Mouse (Mus musculus) layer of hippocampus, adult 11-12 months (tissue): ENCODE measurements at regions not wholly inside any gene's neighbourhood (a gene's known extent, or its start where the extent isn't known, plus 50 kb on each side); places are given as distances from the start of the nearest gene placed in this dataset.

Experiments
- DNase-seq: peaks from one replicate; pipeline ENCODE4 v3.0.0; 2022; ENCODE audit warnings: low spot score

DNA sequence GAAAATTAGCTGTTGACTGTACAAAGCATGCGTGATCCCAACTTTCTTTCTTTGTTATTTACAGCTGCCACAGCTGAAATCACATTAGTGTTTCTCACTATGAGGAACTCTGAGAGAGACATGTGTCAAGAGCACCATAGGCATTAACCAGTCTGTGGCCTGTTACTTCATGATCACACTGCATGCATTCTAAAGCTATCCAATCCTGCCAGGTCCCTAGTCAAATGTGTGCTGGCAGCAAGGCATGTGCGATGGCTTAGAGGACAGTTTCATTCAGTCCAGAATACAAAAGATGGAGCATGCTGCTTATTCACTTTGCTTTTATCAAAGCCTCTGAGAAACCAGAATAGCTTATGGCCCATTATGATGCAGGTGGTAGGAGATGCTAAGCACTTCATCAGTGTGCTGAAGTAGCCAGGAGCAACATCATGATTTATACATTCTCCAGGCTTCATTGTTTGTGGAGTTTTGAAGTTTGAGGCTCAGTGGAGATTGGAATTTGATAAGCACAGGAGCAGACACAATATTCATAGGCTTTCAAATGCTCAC is 882.9 kb upstream of the Lrrn3 start:
- DNase-seq: no peak

DNA sequence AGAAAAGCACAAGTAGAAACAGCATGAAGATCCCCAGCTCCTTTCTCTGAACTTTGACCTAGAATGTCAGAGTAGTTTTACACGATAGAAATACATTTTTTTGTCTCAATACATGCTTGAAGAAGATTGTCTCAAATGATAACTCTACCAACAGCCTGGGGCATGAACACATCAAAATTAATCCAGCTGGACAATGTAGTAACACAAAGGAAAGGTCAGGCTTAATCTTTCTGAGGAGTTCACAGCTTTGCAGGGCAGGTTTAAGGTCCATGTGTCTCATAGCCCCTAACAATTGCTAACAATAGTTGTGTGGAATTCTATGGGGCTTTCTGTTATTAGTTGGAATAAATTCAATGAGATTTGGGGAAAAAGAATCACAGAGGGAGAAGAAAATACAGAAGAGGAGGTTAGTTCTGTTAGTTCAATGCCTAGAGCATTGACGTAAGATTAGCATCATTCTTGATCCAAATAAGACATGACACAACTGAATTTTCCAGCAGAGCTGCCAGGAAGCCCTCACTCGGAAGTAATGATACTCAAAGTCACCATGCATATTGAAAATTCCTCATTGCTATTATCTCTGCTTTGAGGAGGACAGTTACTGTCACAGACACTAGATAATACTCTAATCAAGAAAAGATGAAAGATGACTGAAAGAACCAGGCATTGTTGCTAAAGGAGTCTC is 852.9 kb upstream of the Lrrn3 start:
- no peak for DNase-seq

DNA sequence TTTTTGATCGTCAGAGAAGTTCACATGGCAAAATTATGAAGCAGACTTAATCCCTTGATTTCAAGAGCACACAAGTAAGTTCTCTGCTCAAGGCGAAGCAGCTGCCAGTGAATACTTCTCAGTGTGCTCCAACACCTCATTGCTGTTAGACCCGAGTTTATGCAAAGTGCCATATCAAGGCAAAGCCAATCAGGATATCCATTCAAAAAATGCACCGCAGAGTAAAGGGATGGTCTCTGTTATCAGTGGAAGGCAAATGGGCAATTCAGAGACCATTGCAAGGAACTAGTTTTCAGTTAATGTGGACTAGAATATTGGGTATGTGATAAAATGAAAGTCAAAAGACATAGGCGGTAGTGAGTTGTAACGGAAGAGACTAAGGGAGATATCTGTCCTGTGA is 820.2 kb upstream of the Lrrn3 start:
- no peak for DNase-seq

DNA sequence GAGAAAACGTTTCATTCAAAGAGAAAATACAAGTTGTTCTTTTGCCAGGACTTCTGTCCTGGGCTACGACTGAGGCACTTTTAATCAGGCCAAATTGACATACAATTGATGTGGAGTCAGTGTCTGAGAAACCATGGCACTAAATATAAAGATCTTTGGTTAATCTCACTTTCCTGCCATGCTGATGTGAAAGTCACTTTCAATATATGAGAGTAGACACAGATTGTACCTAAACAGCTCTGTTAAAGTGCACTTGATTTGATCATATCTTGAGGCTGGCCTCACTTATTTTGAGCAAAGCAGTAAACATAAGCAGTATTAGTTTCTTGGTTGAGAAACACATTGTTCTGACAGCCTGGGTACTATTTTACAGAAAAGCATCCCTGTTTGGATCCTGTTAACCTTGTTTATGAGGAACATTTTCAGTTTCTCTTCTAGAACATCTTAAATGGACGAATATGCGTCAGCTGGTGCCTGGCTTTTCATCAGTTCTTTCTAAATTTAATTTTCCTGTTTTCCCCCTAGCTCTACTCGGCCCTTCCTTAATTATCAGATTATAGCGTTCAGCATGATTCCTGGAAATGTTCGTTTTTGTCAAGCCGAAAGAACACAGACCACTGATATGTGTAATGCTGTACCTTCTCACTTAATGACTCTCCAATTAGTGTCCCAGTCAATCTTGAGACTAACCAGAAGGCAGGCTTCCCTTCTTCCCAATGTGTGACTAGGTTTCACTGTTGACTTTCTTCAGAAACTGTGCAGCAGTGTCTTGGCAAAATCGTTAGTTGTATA is 791.2 kb upstream of the Lrrn3 start:
- DNase-seq: no peak

DNA sequence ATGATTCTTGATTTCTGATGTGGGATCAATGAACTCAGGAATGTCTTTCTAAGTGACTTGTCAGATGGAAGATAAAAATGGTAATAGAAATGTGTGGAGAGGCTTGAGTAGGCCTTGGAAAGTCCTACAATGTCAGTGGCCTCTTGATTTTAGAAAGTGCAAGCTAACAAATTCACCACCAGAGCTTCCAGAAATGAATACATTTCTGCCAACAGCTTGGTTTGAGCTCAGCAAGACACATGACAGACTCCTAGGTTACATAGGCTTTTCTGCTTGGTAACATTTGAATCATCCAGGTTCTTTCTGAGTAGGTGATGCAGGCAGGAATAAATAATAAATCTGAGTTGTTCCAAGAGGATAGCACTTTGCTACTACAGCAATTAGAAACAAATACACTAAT is 764.2 kb upstream of the Lrrn3 start:
- DNase-seq: no peak

DNA sequence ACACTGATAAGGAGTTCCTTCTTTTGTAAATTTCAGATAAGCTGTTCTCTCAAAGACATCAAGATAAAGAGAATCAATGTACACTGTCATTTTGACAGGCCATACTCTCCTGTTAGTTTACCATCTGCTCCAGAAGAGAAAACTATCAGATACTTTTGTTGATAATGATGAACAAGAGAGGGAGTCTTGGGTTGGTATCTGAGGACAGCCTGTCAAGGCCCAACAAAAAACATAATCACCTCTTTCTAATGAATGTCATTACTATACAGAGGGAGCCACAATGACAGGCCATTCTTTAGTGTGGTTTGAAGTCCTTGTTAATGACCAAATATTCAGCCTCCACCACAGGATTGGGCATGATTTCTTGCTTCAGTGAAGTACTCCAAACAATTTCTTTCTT is 743.0 kb upstream of the Lrrn3 start:
- DNase-seq: no peak

DNA sequence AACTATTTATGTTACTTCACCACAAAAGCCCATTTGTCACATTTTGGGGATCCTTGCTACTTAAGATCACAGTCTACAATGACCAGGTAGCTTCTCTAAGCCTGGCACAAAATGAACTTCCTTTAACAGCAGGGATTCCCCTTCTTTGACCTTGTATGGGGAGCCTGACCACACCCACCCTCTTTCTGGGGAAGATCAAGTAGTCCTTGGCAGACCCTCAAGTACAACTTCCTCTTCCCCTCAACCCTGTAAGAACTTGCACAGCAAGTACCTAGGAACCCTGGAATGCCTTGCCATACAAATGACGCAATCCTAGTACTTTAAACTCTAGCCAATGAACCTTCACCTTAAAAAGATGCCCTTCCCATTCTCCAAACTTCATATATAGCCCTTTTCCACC is 695.4 kb upstream of the Lrrn3 start:
- DNase-seq: no peak

DNA sequence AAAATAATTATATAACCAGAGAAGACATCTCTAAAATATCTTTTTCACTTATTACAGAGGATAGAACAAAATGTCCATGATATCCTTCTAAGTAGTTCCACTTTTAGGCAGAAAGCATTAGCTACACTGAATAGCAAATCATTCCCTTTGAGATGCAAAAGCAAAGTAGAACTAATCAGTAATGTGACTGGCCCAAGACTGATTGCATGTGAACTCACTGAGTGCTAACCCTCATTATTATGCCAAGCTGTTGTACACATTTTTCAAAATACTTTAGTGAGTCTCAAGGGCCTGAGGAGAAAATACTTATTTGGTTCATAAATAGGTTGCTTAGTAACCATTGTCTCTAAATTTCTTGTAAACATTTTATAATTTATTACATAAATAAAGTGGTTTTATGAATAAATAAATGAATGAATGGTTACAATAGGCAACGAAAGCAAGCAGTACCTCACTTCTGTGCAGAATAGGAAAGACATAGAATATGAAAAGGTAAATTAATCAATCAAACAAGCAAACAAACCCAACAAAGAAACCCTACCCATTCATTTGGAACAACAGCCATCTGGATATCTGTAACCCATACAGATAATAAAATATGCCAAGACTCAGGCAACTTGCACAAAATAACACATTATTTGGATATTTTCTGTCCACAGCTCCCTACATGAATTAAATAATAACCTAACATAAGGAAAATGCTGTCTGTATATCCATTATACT is 693.9 kb upstream of the Lrrn3 start:
- no peak for DNase-seq

DNA sequence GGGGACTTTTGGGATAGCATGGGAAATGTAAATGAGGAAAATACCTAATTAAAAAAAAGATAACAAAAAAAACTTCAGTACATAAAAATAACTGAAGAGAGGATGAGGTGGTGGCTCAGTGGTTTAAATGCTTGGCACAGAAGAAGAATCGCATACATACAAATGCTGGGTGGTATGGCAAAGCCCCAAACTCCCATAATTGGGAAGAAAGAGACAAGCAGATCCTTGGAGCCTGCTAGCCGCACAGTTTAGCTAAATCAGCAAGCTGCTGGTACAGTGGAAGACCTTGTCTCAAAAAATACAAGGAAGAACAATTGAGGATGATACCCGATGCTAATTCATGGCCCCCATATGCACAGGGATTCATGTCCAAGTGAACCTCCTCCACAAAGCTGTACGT is 661.7 kb upstream of the Lrrn3 start:
- DNase-seq: no peak

DNA sequence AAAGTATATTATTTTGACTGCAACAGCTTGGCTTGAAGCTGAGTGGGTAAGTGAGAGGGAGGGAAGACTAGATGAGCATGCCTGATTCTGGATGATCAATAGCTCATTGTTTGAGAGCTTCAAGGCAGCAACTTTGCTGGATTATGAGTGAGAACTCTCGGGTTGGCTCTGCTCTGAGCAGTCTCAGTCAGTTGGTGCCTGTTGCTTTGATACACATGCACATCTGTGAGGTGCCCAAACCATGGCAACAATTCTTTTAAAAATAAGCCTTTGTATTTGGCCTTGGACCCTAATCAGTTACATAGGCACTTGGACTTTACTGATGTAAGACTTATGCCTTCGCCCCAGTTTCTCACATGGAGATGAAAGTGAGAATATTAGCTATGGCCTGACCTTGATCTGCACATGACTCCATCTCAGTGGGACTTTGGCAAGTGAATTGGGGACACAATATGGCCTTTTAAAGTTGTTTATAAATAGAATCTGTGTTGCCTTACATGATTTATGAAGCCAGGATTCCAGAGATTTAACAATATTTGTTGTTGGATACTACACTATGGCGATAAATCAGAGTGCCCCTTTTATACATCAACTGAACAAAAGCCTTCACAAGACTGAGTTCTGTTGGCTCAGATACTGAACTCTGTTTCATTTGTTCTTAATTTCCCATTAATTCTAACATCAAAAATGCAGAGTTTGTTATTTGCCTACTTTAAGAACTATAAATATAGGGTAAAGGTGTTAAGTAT is 652.6 kb upstream of the Lrrn3 start:
- no peak for DNase-seq

DNA sequence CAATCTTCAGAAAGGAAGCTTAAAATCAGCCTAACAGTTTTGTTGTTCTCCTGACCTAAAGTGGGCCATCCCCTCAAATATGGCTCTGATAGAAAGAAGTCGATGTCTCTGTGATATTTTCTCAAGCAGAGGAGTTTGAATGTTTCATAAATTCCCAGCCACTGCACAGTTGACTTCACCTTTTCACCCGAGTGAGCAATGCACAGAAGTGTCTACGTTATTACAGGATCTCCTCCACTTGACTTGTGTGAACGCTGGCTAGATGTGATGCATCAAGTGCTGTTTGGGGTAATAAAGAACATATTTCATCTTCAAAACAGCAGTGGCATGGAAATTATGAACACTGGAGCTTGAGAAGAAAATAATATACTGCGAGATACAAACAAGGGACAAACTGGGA is 651.9 kb upstream of the Lrrn3 start:
- no peak for DNase-seq

DNA sequence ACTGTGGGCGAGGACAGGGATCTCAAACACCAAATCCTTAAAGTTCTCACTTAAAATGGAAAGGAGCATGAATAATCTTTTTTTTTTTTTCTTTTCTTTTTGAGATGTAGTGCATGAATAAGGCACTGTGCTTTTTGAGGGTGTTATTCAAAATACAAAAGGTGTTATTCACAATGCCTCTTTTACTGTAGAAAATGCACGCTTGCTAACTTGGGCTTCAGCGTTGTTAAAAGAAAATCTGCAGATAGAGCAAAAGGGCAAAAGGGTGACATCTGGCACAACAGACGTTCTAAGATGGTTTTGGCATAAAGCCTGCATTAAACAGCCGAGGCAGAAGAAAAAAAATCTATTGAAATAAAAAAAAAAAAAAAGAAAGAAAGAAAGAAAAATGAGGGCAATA is 651.5 kb upstream of the Lrrn3 start:
- peak; percentile 9 for DNase-seq

DNA sequence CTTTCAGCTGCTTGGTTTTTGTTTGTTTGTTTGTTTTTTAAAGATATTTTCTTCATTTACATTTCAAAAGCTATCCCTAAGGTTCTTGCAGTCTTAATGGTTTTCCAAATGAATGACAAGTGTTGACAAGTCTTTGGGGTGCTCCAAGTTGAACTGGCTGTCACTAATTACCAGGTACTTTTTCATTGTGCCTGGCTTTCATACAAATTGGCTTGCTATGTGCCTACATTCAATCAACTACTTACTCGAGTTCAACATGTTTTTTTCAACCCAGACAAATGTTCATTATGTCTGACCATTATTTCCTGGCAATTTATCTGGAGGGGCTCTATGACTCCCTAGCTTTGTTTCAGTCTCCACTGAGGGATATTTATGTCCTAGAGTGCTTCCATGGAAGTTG is 614.0 kb upstream of the Lrrn3 start:
- DNase-seq: no peak

DNA sequence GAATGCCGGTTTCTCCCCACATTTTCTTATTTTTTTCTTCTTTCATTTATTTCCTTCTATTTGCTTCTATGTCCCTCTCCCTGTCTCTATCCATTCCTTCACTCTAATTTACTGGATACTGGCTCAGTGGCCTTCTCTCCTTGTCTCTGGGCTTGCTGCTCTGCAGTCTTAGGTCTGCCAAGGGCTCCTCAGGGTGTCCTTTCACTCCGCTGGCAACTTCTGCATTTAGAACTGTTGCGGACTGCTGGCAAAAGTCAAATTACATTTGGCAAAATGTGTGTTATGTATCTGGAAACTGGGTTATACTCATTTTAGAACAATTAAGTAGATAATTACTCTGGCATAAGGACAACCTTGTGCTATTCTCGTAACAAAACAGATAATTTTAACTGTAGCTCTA is 584.2 kb upstream of the Lrrn3 start:
- DNase-seq: no peak

DNA sequence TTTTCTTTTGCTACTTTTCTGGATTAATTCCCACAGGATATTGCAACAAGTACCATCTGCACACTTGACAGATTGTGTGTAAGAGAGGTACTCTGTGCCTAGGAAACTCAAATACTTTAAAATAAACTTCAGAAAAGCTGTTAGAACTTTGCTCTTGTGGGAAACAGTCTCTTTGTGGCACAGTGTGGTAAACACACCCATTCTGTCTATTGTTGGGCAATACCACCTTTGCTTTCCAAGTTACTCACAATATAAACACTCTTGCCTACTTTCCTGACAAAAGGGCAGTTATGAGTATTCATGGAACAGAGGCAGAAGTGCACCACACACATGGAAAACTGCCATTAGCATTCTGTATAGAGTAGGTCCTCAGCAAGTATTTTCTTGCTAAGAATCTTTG is 577.5 kb upstream of the Lrrn3 start:
- no peak for DNase-seq

DNA sequence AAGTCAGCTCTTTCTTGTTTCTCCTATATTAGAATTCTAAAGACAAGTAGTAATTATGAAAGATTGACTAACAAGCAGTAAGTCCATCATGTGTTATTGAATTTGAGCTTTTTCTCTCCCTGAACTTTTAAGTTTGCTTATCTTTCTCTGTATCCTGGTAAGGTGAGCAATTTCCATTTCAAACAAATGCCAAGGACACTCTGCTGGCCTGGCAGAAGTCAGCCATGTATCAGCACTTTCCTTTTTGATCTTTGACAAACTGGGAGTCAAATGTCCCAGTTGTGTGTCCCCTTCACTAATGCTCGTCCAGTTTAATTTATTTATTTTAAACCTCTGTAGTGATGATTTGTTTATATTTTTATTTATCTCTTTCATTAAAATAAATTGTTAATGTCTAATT is 562.8 kb upstream of the Lrrn3 start:
- no peak for DNase-seq

DNA sequence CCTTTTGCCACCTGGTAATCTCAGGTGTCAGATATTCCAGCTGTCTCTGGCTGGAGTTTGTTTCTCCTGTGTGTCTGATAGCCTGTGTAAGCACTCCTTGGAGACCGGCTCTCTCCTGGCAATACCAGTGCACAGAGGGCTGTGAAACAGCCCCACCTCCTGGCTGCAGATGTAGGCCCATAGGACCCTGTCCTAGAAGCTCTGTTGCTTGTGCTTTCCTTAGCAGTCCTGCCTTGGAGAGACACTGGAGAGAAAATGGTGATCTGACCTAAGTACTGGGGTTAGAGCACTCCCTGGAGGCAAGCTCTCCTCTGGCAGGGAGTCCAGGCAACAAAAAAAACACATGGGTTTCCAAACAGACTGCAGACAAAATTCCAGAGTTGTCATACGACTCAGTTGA is 541.6 kb upstream of the Lrrn3 start:
- DNase-seq: no peak

DNA sequence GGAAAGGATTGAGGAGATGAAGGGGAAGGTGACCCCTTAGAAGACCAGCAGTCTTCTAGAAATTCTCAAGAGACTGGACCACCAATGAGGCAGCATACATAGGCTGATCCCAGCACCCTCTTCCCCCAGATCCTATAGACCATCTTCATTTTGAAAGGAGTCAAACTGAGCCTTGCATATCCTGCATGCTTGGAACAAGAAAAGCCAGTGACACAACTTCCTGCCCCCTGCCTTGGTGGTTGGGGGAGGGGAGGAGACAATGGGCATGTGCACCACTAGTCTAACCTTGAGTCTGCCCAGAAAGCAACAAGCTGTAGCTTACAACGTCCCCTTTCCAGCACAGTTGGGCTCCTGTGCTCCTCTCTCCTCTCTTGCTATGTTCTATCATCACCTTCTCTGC is 531.3 kb upstream of the Lrrn3 start:
- no peak for DNase-seq

DNA sequence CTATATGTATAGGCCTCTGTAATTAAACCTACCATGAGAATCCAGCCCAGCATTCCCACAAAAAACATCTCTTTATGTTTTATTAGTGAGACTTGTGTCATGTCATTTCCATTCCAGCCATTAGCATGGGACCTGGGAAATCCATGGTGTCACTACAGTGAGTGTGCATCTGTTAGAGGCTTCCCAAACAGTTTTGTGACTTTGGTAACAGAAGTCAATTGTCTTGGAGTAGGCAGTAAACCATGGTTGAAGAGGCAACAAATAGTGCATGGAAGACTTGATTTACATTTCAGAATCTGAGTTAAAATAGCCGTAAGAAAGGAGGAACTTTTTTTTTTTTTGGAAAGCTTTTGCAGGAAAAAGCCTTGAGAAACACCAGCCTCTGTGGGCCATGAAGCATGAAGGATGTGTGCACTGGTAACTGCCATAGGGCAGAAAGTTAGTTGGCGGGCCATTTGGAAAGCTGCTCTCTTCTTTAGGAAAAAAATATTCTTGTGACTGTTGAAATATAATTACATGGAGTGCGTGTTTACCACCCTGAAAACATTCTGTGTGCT is 522.7 kb upstream of the Lrrn3 start:
- DNase-seq: no peak

DNA sequence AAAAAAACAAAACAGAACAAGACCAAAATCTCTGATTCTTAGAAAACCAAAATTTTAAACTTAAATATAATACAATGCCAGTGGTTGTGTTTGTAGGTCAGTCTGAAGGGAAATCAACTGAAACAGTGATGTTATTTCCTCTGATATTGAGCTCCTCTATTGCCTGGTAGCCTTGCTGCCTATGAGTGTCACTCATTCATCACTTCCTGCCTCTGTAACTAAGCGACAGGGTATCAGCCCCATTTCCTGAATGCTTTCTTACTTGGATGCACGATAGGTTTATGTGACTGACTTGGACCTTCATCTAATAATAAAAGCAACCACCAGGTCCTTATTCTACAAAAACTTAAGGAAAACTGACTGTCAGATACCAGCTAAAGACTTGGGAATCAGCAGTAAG is 520.7 kb upstream of the Lrrn3 start:
- DNase-seq: no peak
